Mouse (Mus musculus) liver, adult 2 months (tissue): ENCODE results near the gene Rab7b.

Experiments used
- CTCF ChIP-seq: fragments of 200-500 bp; IDR thresholded peaks from 2 replicates; pipeline ENCODE4 v1.5.1; 2011; ENCODE audit warnings: low read depth, low read length, control low read depth
- POLR2A ChIP-seq: fragments of 200-500 bp; IDR thresholded peaks from 2 replicates; pipeline ENCODE4 v1.6.1; 2011; ENCODE audit warnings: low read length, control low read depth; ENCODE audit not compliant: insufficient read depth; ENCODE audit errors: extremely low read depth

- TF ChIP-seq POLR2A = no peak
- no peak for TF ChIP-seq CTCF
These were observed 71.4 kb downstream of the Rab7b start for GRCm38 (mm10) chr1:131759667-131760427.
